Mouse (Mus musculus) limb, embryonic 12.5 days (tissue): ENCODE measurements at regions not wholly inside any gene's neighbourhood (a gene's known extent, or its start where the extent isn't known, plus 50 kb on each side); places are given as distances from the start of the nearest gene placed in this dataset.

Experiments used
- ATAC-seq: fragments of 200-750 bp; cut with Nextera tagmentation; 2 replicates; pipeline ENCODE4 v1.8.0; 2017; ENCODE audit warnings: low read depth, moderate TSS enrichment; ENCODE audit not compliant: insufficient number of reproducible peaks, insufficient read depth, low FRiP score, low TSS enrichment
- H3K27ac ChIP-seq: fragments of 300-500 bp; sonication (generic); 2 replicates; pipeline ENCODE4 v1.5.1; 2016; ENCODE audit warnings: mild to moderate bottlenecking, moderate library complexity
- H3K27me3 ChIP-seq: fragments of 300-500 bp; sonication (generic); 2 replicates; pipeline ENCODE4 v1.6.1; 2016; ENCODE audit warnings: mild to moderate bottlenecking, moderate library complexity
- H3K36me3 ChIP-seq: fragments of 300-500 bp; sonication (generic); 2 replicates; pipeline ENCODE4 v1.6.1; 2016; ENCODE audit warnings: mild to moderate bottlenecking, moderate library complexity
- H3K4me1 ChIP-seq: fragments of 300-500 bp; sonication (generic); replicated peaks from 2 replicates; pipeline ENCODE4 v1.6.1; 2016
- H3K4me2 ChIP-seq: fragments of 300-500 bp; sonication (generic); 2 replicates; pipeline ENCODE4 v1.6.1; 2016; ENCODE audit warnings: mild to moderate bottlenecking, moderate library complexity
- H3K4me3 ChIP-seq: fragments of 300-500 bp; sonication (generic); replicated peaks from 2 replicates; pipeline ENCODE4 v1.5.1; 2016; ENCODE audit warnings: mild to moderate bottlenecking
- H3K9ac ChIP-seq: fragments of 300-500 bp; sonication (generic); replicated peaks from 2 replicates; pipeline ENCODE4 v1.6.1; 2016; ENCODE audit warnings: mild to moderate bottlenecking, moderate library complexity
- H3K9me3 ChIP-seq: fragments of 300-500 bp; sonication (generic); 2 replicates; pipeline ENCODE4 v1.6.1; 2016; ENCODE audit warnings: mild to moderate bottlenecking, moderate library complexity
- WGBS: fragments of 180-500 bp; shearing (Covaris S2); methylation state at CpG from one replicate; pipeline ENCODE4 v1.1.7; 2016; 5-methylcytosine and 5-hydroxymethylcytosine counted together

DNA sequence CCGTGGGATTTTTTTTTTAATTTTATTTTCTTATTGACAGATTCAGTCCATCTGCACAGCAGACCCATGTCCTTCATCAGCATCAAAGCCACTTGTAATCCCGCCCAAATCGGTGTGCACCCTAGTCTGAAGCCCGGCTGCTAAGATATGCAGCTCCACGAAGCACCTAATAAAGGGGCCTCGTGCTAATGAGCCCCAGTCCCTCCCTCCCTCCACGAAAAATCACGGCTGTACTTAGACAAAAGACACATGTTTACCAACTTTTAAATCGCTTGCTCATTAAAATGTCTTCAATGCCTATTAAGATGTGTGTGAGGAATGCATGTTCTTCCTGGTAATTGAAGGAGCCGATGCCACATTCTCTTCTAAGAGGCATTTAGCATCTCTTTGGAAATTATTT lies 229.8 kb upstream of the A430005L14Rik start:
- peaks cover 34% of the 10 kb centered on the region for H3K4me1 ChIP-seq
- no peak overlapping the region for H3K9ac ChIP-seq
- no peaks in the 10 kb centered on the region for H3K27me3 ChIP-seq
- no peaks in the 10 kb centered on the region for H3K9me3 ChIP-seq
- no peak for ATAC-seq
- H3K4me2 ChIP-seq, result no peak overlapping the region
- no peaks in the 10 kb centered on the region for H3K36me3 ChIP-seq
- WGBS, result 22% methylated on average over 10 of the region's 10 CpGs
- no peak overlapping the region for H3K27ac ChIP-seq
- no peak overlapping the region for H3K4me3 ChIP-seq

DNA sequence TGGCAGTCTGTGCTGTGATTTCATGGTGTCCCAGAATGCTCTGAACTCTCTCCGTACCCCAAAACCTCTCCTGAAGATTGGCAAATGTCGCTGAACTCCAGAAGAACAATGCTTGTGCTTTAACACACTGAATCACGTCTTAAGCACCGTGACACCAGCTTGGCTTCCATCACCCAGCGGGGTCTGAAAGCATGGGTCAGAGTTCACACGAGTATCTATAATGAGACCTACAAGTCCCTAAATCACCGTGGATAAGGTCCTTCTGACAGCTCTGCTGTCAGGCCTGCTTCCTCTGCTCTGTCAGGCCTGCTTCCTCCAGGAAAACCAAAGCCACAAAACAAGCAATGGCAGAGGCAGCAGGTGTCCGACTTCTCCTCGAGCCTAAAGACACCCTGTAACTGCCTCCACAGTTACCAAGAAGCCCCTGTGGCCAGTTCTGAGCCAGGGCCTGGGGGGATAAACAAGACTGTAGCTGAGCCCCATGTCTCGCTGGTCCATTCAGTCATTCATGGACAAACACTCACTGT lies 229.1 kb upstream of the A430005L14Rik start:
- WGBS, result 32% methylated on average over 10 of the region's 10 CpGs
- Histone ChIP-seq H3K27ac (no peak overlapping the region), H3K9ac (no peak overlapping the region), H3K4me1 (peaks cover 34% of the 10 kb centered on the region), H3K36me3 (no peaks in the 10 kb centered on the region), H3K9me3 (no peaks in the 10 kb centered on the region), H3K27me3 (no peaks in the 10 kb centered on the region), H3K4me3 (no peak overlapping the region), H3K4me2 (no peak overlapping the region)
- no peak for ATAC-seq

DNA sequence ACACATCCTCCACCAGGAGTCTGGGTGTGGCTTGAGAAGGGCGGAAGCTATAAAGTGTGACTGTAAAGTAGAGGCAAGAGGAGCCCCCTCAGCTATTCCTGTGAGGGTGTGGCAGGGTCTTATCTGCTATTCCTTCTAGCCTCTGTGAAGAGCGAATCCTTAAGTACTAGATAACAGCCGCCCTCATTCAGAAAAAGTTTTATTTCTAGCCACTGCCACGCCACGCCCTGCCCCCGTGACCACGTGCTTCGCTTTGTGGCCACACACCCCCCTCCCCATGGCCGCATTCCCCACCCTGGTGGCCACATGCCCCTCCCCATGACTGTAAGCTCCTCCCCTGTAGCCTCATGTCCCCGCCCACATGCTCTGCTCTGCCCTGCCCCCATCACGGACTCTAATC lies 218.9 kb upstream of the A430005L14Rik start:
- no peak overlapping the region for H3K4me2 ChIP-seq
- H3K9ac ChIP-seq, result no peak overlapping the region
- no peak overlapping the region for H3K4me3 ChIP-seq
- peaks cover 4% of the 10 kb centered on the region; the same call in 1 of the 2 replicates for H3K27me3 ChIP-seq
- 85% methylated on average over 11 of the region's 11 CpGs for WGBS
- H3K4me1 ChIP-seq, result peaks cover 6% of the 10 kb centered on the region; the same call in 1 of the 2 replicates
- H3K9me3 ChIP-seq, result peaks cover 4% of the 10 kb centered on the region
- ATAC-seq, result no peak
- no peaks in the 10 kb centered on the region for H3K36me3 ChIP-seq
- H3K27ac ChIP-seq, result no peak overlapping the region

DNA sequence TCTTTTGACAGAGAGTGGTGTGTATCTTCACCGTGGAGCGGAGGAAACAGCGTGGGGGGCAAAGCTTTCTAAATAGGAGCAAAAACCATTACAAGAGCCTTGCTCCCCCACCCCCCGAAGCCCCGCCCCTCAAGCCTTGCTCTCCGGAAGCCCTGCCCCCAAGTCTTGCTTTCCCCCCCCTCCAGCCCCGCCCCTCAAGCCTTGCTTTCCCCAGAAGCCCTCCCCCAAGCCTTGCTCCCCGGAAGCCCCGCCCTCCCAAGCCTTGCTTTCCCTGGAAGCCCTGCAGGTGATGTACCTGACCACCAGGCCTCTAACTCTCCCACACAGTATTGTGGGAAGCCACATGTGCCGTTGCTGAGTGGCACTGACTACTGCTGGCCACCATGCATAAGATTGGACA lies 214.8 kb upstream of the A430005L14Rik start:
- Histone ChIP-seq H3K9ac (no peak overlapping the region), H3K36me3 (no peaks in the 10 kb centered on the region), H3K27me3 (peaks cover 4% of the 10 kb centered on the region; the same call in 1 of the 2 replicates), H3K4me2 (no peak overlapping the region), H3K9me3 (no peaks in the 10 kb centered on the region), H3K4me1 (peaks cover 6% of the 10 kb centered on the region; the same call in 1 of the 2 replicates), H3K27ac (no peak overlapping the region), H3K4me3 (no peak overlapping the region)
- no peak for ATAC-seq
- 94% methylated on average over 10 of the region's 10 CpGs for WGBS

DNA sequence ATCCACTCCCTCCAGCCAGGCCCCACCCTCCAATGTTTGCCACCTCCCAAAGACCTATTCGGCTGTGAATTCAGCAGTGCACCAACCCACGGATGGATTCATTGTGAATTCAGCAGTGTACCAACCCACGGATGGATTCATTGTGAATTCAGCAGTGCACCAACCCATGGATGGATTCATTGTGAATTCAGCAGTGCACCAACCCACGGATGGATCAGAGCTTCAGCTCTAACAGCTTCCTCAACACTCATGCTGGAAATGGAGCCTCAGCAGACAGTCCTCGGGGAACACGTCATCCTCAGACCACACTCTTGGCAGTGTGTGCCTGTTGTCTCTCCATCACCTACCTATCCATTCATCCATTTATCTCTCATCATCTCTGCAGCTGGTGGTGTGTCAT lies 204.2 kb upstream of the A430005L14Rik start:
- Histone ChIP-seq H3K9me3 (no peaks in the 10 kb centered on the region), H3K27ac (no peak overlapping the region), H3K4me3 (no peak overlapping the region), H3K4me2 (no peak overlapping the region), H3K27me3 (peaks cover 3% of the 10 kb centered on the region; the same call in 1 of the 2 replicates), H3K4me1 (no peaks in the 10 kb centered on the region), H3K36me3 (no peaks in the 10 kb centered on the region), H3K9ac (no peak overlapping the region)
- ATAC-seq, result no peak
- 83% methylated on average over 6 of the region's 6 CpGs for WGBS

DNA sequence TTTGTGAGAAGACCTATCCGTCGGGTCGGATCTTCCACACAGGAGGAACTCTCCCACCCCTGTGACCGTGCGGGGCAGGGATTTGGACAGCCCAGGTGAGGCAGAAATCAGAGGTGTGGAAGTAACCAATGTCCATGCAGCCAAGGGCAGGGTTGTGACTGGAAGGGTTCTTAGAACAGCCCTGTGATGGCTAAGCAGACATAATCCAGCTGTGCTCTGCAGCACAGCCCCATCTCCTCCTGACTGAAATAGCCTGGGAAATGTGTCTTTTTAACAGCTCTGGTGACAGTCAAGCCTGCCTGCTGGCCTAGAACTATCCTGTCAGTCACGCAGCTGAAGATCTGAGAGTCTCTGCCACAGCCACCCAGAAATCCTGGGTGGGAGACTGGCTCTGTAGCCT lies 198.7 kb upstream of the A430005L14Rik start:
- WGBS, result 92% methylated on average over 6 of the region's 6 CpGs
- no peak overlapping the region for H3K9ac ChIP-seq
- no peak overlapping the region for H3K27ac ChIP-seq
- no peak for ATAC-seq
- no peaks in the 10 kb centered on the region for H3K36me3 ChIP-seq
- H3K9me3 ChIP-seq, result no peaks in the 10 kb centered on the region
- H3K4me1 ChIP-seq, result no peaks in the 10 kb centered on the region
- H3K27me3 ChIP-seq, result peaks cover under 1% of the 10 kb centered on the region; the same call in 1 of the 2 replicates
- no peak overlapping the region for H3K4me3 ChIP-seq
- no peak overlapping the region for H3K4me2 ChIP-seq

DNA sequence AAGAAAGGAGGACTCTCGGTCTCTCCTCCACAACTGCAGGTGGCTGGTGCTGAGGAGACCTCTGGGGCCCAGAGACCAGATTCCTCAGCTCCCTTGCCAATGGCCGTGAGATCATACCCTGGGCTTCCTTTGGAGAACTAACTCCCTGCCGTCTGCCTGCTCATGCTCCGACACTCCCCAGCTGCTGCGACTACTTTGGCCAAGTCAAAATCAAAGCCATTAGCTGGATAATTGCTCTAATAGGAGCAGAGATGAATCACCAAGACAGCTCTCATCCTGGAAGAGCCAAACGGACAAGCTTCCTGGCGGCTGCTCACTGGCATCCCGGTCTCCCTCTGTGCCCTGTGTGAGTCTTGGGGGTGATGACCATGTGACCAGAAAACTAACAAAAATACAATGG lies 198.3 kb upstream of the A430005L14Rik start:
- WGBS, result 53% methylated on average over 8 of the region's 8 CpGs
- Histone ChIP-seq H3K4me1 (no peaks in the 10 kb centered on the region), H3K4me2 (no peak overlapping the region)

DNA sequence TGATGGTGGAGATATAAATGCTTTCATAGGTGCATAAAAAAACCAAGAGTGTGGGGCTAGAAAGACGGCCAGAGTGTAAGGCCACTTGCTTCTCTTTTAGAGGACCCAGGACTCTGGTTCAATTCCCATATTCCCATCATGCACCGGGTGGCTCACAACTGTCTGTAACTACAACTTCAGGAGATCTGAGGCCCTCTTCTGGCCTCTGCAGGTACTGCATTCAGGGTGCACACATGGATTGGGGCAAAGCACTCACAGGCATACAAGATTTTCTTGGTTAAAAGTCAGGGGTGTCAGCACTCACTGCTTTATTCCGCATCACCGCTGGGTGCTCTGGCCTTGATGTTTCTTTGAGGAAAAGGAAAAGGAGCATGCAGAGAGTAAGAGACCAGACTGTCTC lies 196.1 kb upstream of the A430005L14Rik start:
- H3K36me3 ChIP-seq, result no peaks in the 10 kb centered on the region
- H3K9me3 ChIP-seq, result no peaks in the 10 kb centered on the region
- no peak overlapping the region for H3K4me3 ChIP-seq
- no peak overlapping the region for H3K9ac ChIP-seq
- ATAC-seq, result no peak
- WGBS, result 90% methylated on average over 4 of the region's 4 CpGs
- no peak overlapping the region for H3K4me2 ChIP-seq
- H3K27me3 ChIP-seq, result no peaks in the 10 kb centered on the region
- H3K4me1 ChIP-seq, result no peaks in the 10 kb centered on the region
- no peak overlapping the region for H3K27ac ChIP-seq

More for the DNA sequence above, 198.3 kb upstream of the A430005L14Rik start:
- no peak overlapping the region for H3K4me3 ChIP-seq
- H3K36me3 ChIP-seq, result no peaks in the 10 kb centered on the region
- H3K9me3 ChIP-seq, result no peaks in the 10 kb centered on the region
- no peak overlapping the region for H3K9ac ChIP-seq
- H3K27ac ChIP-seq, result no peak overlapping the region
- no peak for ATAC-seq
- no peaks in the 10 kb centered on the region for H3K27me3 ChIP-seq

DNA sequence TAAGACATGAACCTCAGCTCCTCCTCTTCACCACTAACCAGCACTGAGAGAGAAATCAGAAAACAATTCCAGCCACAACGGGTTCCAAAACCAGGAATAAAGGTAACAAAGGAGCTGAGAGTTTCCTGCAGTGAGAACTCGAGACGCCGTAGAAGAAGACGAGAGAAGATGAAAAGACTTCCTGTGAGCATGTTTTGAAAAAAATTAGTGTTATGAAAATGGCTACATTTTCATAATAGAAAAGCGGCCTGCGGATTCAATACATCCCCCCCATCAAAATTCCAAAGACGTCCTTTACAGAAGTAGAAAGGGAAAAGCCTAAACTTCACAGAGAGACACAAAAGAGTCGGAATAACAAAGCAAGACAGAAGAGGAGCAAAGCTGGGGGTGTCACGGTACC lies 193.6 kb upstream of the A430005L14Rik start:
- Histone ChIP-seq H3K4me3 (no peak overlapping the region), H3K9me3 (no peaks in the 10 kb centered on the region), H3K9ac (no peak overlapping the region), H3K36me3 (no peaks in the 10 kb centered on the region), H3K27ac (no peak overlapping the region), H3K27me3 (no peaks in the 10 kb centered on the region; the same call in 1 of the 2 replicates), H3K4me2 (no peak overlapping the region), H3K4me1 (0 out of 2 replicates have a peak, but pooled peaks cover 2% of the 10 kb centered on the region)
- WGBS, result 82% methylated on average over 10 of the region's 10 CpGs
- no peak for ATAC-seq

DNA sequence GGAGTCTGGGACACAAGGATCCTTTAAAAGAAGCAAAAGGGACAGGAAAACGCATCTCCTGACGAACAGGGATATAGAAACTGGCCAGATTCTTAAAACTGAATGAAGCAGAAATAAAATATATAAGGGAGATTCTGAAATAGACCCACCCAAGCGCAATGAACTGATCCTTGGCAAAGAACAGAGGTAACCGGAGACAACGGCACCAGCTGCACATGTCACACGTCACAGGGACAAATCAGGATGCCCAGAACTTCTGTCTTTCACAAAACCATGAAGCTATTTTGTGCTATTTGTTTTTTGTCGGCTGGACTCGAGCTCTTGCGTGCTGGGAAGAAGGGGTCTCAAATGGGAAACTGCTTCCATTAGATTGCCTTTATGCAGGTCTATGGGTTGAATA lies 189.3 kb upstream of the A430005L14Rik start:
- no peak for ATAC-seq
- H3K27ac ChIP-seq, result no peak overlapping the region
- H3K36me3 ChIP-seq, result no peaks in the 10 kb centered on the region
- H3K4me3 ChIP-seq, result no peak overlapping the region
- no peaks in the 10 kb centered on the region; the same call in 1 of the 2 replicates for H3K27me3 ChIP-seq
- no peak overlapping the region for H3K9ac ChIP-seq
- no peak overlapping the region for H3K4me2 ChIP-seq
- 0 out of 2 replicates have a peak, but pooled peaks cover 4% of the 10 kb centered on the region for H3K4me1 ChIP-seq
- 85% methylated on average over 9 of the region's 9 CpGs for WGBS
- no peaks in the 10 kb centered on the region for H3K9me3 ChIP-seq

DNA sequence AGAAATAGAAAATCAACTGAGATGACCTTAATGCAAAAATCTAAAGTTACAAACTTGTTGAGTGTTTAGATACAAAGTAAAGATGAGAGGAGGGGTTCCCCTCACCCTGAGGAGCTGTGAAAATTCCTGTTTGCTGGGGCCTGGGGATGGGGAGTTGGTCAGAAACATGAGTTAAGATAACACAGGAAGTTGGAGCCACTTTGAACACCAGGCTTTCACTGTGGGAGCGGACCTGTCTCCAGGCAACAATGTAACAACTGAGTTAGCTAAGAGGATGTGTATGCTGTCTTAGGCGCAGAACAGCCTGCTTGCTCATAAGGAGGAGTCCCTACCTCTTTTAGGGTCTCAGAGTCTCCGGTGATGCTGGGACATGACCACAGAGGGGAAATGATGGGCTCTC lies 188.7 kb upstream of the A430005L14Rik start:
- 55% methylated on average over 3 of the region's 3 CpGs for WGBS
- Histone ChIP-seq H3K9me3 (no peaks in the 10 kb centered on the region), H3K4me3 (no peak overlapping the region), H3K36me3 (no peaks in the 10 kb centered on the region), H3K4me2 (no peak overlapping the region), H3K27ac (no peak overlapping the region), H3K4me1 (0 out of 2 replicates have a peak, but pooled peaks cover 4% of the 10 kb centered on the region), H3K27me3 (no peaks in the 10 kb centered on the region; the same call in 1 of the 2 replicates), H3K9ac (no peak overlapping the region)
- ATAC-seq, result no peak

DNA sequence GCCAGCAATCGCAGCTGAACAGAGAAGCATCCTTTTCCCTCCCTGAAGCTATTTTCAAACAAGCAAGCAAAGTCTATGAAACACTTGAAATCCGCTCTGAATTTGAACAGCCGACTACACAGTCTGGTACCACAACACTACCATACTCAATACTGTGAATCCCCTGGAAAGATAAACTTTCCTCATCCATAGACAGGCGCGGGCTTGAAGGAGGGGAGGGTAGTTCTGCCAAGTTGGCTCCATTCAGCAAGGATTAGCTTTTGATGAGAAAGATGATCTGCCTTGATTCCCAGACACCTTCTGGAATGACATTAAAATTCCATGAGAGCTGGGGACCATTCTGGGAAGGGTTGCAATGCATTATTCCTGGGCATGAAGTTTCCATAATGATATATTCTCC lies 186.4 kb upstream of the A430005L14Rik start:
- 0 out of 2 replicates have a peak, but pooled peaks cover 4% of the 10 kb centered on the region for H3K4me1 ChIP-seq
- H3K9ac ChIP-seq, result no peak overlapping the region
- H3K36me3 ChIP-seq, result no peaks in the 10 kb centered on the region
- no peak overlapping the region for H3K4me2 ChIP-seq
- H3K27ac ChIP-seq, result no peak overlapping the region
- WGBS, result 78% methylated on average over 5 of the region's 5 CpGs
- no peaks in the 10 kb centered on the region; the same call in 1 of the 2 replicates for H3K27me3 ChIP-seq
- ATAC-seq, result no peak
- no peak overlapping the region for H3K4me3 ChIP-seq
- no peaks in the 10 kb centered on the region for H3K9me3 ChIP-seq
